Mouse (Mus musculus) mammary gland, adult 2 months (tissue): ENCODE data around the gene Ces1c. TPM values are rescaled to one million over a fixed set of nuclear protein-coding genes. Genes with fewer than 3 reads are reported as not detected.

Experiments
- polyA plus RNA-seq: library from polyadenylated mRNA; depleted of rRNA; stranded (reverse); fragments of >200 nt; gene quantifications from 2 replicates; pipeline ENCODE4 v1.2.3, GENCODE M21; 2012; ENCODE audit warnings: low replicate concordance; rRNA removed

Gene Ces1c
- polyA plus RNA-seq: 2.0 TPM in 1 of 2 replicates, not detected in the other

DNA sequence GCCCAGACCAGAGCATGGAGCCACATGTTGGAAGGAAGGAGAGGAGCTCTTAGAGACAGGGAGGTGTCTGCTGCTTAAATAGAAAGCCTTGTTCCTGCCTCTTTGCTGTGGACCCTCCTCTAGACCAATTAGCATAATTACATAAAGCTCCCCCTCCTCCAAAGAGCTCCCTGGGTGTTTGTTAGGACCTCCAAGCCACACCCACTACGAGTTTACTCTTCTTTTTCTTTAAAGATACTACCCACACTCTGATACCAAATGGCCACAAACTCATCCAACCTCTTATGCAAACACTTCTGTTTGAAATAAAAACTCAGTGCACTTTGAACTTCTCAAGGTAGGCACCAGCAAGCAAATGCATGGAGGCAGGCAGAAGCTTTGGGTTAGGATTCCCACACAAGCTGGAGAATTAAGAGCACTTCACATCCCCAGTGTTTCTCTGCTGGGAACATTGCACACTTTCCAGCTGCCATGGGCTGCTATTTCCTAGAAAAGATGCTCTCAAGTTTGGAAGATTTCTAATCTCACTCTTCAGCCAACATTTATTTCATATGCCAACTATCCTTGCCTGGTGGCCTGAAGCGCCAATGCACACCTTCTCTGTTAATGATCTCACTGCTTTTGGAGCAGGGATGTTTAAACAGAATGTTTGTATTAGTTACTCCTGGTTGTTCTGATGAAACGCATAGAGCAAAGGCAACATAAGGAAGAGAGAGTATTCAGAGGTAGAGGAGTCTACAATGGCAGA is at the start of gene Ces1c:
Gene Ces1c (minus strand): TSS at position 51 of the 748 bp plus-strand sequence.

DNA sequence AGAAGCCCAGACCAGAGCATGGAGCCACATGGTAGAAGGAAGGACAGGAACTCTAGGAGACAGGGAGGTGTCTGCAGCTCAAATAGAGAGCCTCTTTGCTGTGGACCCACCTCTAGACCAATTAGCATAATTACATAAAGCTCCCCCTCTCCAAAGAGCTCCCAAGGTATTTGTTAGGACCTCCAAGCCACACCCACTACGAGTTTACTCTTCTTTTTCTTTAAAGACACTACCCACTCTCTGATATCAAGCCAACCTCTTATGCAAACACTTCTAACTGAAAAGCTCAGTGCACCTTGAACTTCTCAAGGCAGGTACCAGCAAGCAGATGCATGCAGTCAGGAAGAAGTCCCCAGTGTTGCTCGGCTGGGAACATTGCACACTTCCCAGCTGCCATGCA is 51.2 kb downstream of the Ces1c start, which contains the start of gene Ces1b:
Gene Ces1b (minus strand): TSS at position 131 of the 400 bp plus-strand sequence.

Other genes starting within 250 kb of the Ces1c start
- 2.9 TPM in 1 of 2 replicates, not detected in the other for gene Capns2, start 229.9 kb downstream of the Ces1c start, polyA plus RNA-seq
- 0.10 and 0.40 TPM in 2 replicates for gene Slc6a2, start 171.2 kb downstream of the Ces1c start, polyA plus RNA-seq
- 0.50 TPM in 1 of 2 replicates, not detected in the other for gene Ces1a, start 83.1 kb downstream of the Ces1c start, polyA plus RNA-seq
- gene Ces1b, start 51.3 kb downstream of the Ces1c start, polyA plus RNA-seq: not detected in 2 replicates
- gene Ces1d, start 66.6 kb upstream of the Ces1c start, polyA plus RNA-seq: 662 and 1,338 TPM in 2 replicates
- 0.30 and 0.62 TPM in 2 replicates for gene Ces1e, start 98.3 kb upstream of the Ces1c start, polyA plus RNA-seq
- gene Ces1f, start 148.5 kb upstream of the Ces1c start, polyA plus RNA-seq: 26.6 and 56.2 TPM in 2 replicates
- gene Ces1g, start 206.0 kb upstream of the Ces1c start, polyA plus RNA-seq: 0.26 TPM in 1 of 2 replicates, not detected in the other
- gene Ces1h, start 248.4 kb upstream of the Ces1c start, polyA plus RNA-seq: not detected in 2 replicates